Mouse (Mus musculus): ENCODE results near the gene Asrgl1. TPM values are rescaled to one million over a fixed set of nuclear protein-coding genes. Genes with fewer than 3 reads are reported as not detected.

The Asrgl1 gene
- total and polyA plus RNA-seq, 2 experiments from 2014 or later: 7.3 to 22.2 TPM

GRCm38 (mm10) chr19:9122390-9122789, 13.0 kb downstream of the Asrgl1 start:
- Histone ChIP-seq H3K4me2 (ENCODE audit: low read depth, low read length) (no peak overlapping the region), H3K27me3 (ENCODE audit: control insufficient read depth, insufficient read depth, low read length) (no peaks in the 10 kb centered on the region), H3K9ac (replicated peaks; ENCODE audit: low read depth, low read length) (no peak overlapping the region), H3K27ac (ENCODE audit: low read depth) (no peak overlapping the region), H3K4me3 (ENCODE audit: low read depth, low read length) (no peak overlapping the region), H3K9me3 (replicated peaks; ENCODE audit: control insufficient read depth, low read length) (no peaks in the 10 kb centered on the region), H3K4me1 (ENCODE audit: control insufficient read depth, insufficient read depth) (no peaks in the 10 kb centered on the region), H3K36me3 (replicated peaks; ENCODE audit: control insufficient read depth, insufficient read depth, low read length) (peaks cover 13% of the 10 kb centered on the region; the same call in 1 of the 2 replicates)
- WGBS: 78% methylated on average over 1 of the region's 1 CpGs
- ATAC-seq (ENCODE audit: insufficient read depth, low read depth) (no peak), DNase-seq (ENCODE audit: low spot score) (no peak)
- no peak for TF ChIP-seq EP300 (IDR thresholded peaks at IDR 0.05; ENCODE audit: low read depth)
- no peak for TF ChIP-seq CTCF (IDR thresholded peaks at IDR 0.05; ENCODE audit: low read depth)

GRCm38 (mm10) chr19:9119655-9120425, 15.6 kb downstream of the Asrgl1 start:
- no peak overlapping the region for H3K27ac ChIP-seq (ENCODE audit: low read depth)
- no peaks in the 10 kb centered on the region for H3K9me3 ChIP-seq (replicated peaks; ENCODE audit: control insufficient read depth, low read length)
- TF ChIP-seq EP300 (IDR thresholded peaks at IDR 0.05; ENCODE audit: low read depth) (no peak), CTCF (IDR thresholded peaks at IDR 0.05; ENCODE audit: low read depth) (no peak)
- no peak overlapping the region for H3K4me2 ChIP-seq (ENCODE audit: low read depth, low read length)
- DNase-seq (ENCODE audit: low spot score): no peak
- no peaks in the 10 kb centered on the region for H3K4me1 ChIP-seq (ENCODE audit: control insufficient read depth, insufficient read depth)
- no peak overlapping the region for H3K9ac ChIP-seq (replicated peaks; ENCODE audit: low read depth, low read length)
- no peaks in the 10 kb centered on the region for H3K27me3 ChIP-seq (ENCODE audit: control insufficient read depth, insufficient read depth, low read length)
- H3K4me3 ChIP-seq (ENCODE audit: low read depth, low read length): no peak overlapping the region
- WGBS: 94% methylated on average over 3 of the region's 3 CpGs
- peaks cover 22% of the 10 kb centered on the region for H3K36me3 ChIP-seq (replicated peaks; ENCODE audit: control insufficient read depth, insufficient read depth, low read length)
- ATAC-seq (ENCODE audit: insufficient read depth, low read depth): no peak

- Histone ChIP-seq H3K4me2 (ENCODE audit: low read depth, low read length) (peak overlapping the region; percentile 24; the same call in 1 of the 2 replicates), H3K4me3 (ENCODE audit: low read depth, low read length) (no peak overlapping the region), H3K36me3 (replicated peaks; ENCODE audit: control insufficient read depth, insufficient read depth, low read length) (peaks cover 41% of the 10 kb centered on the region), H3K4me1 (ENCODE audit: control insufficient read depth, insufficient read depth) (no peaks in the 10 kb centered on the region), H3K9ac (replicated peaks; ENCODE audit: low read depth, low read length) (peak overlapping the region; percentile 41; the same call in 1 of the 2 replicates), H3K27ac (ENCODE audit: low read depth) (peak overlapping the region; percentile 76), H3K9me3 (replicated peaks; ENCODE audit: control insufficient read depth, low read length) (no peaks in the 10 kb centered on the region), H3K27me3 (ENCODE audit: control insufficient read depth, insufficient read depth, low read length) (no peaks in the 10 kb centered on the region)
- ATAC-seq (ENCODE audit: insufficient read depth, low read depth) (peak; percentile 89), DNase-seq (ENCODE audit: low spot score) (peak; percentile 60)
- 29% methylated on average over 5 of the region's 5 CpGs for WGBS
- TF ChIP-seq EP300 (IDR thresholded peaks at IDR 0.05; ENCODE audit: low read depth) (no peak), CTCF (IDR thresholded peaks at IDR 0.05; ENCODE audit: low read depth) (0 out of 2 replicates have a peak, but pooled peaks have one; percentile 8)
Observed at GRCm38 (mm10) chr19:9117275-9117674, 18.2 kb downstream of the Asrgl1 start.

- Histone ChIP-seq H3K27ac (ENCODE audit: low read depth) (no peak overlapping the region), H3K4me3 (ENCODE audit: low read depth, low read length) (no peak overlapping the region), H3K4me2 (ENCODE audit: low read depth, low read length) (no peak overlapping the region), H3K4me1 (ENCODE audit: control insufficient read depth, insufficient read depth) (no peaks in the 10 kb centered on the region), H3K27me3 (ENCODE audit: control insufficient read depth, insufficient read depth, low read length) (no peaks in the 10 kb centered on the region), H3K9ac (replicated peaks; ENCODE audit: low read depth, low read length) (no peak overlapping the region), H3K36me3 (replicated peaks; ENCODE audit: control insufficient read depth, insufficient read depth, low read length) (peaks cover 41% of the 10 kb centered on the region), H3K9me3 (replicated peaks; ENCODE audit: control insufficient read depth, low read length) (no peaks in the 10 kb centered on the region)
- TF ChIP-seq CTCF (IDR thresholded peaks at IDR 0.05; ENCODE audit: low read depth) (no peak), EP300 (IDR thresholded peaks at IDR 0.05; ENCODE audit: low read depth) (no peak)
- 68% methylated on average over 4 of the region's 4 CpGs for WGBS
- ATAC-seq (ENCODE audit: insufficient read depth, low read depth) (no peak), DNase-seq (ENCODE audit: low spot score) (no peak)
Observed at GRCm38 (mm10) chr19:9116268-9116667, 19.2 kb downstream of the Asrgl1 start.

GRCm38 (mm10) chr19:9112043-9112442, 23.4 kb downstream of the Asrgl1 start:
- Histone ChIP-seq H3K9ac (replicated peaks; ENCODE audit: low read depth, low read length) (no peak overlapping the region; the same call in 1 of the 2 replicates), H3K4me3 (ENCODE audit: low read depth, low read length) (no peak overlapping the region), H3K4me1 (ENCODE audit: control insufficient read depth, insufficient read depth) (no peaks in the 10 kb centered on the region), H3K27me3 (ENCODE audit: control insufficient read depth, insufficient read depth, low read length) (no peaks in the 10 kb centered on the region), H3K4me2 (ENCODE audit: low read depth, low read length) (no peak overlapping the region), H3K36me3 (replicated peaks; ENCODE audit: control insufficient read depth, insufficient read depth, low read length) (peaks cover 34% of the 10 kb centered on the region), H3K9me3 (replicated peaks; ENCODE audit: control insufficient read depth, low read length) (no peaks in the 10 kb centered on the region), H3K27ac (ENCODE audit: low read depth) (no peak overlapping the region)
- WGBS: 36% methylated on average over 8 of the region's 8 CpGs
- ATAC-seq (ENCODE audit: insufficient read depth, low read depth): peak; percentile 24; the same call in 1 of the 2 replicates
- no peak for DNase-seq (ENCODE audit: low spot score)
- TF ChIP-seq CTCF (IDR thresholded peaks at IDR 0.05; ENCODE audit: low read depth): no peak
- no peak for TF ChIP-seq EP300 (IDR thresholded peaks at IDR 0.05; ENCODE audit: low read depth)

Data from heart, postnatal 0 days (tissue).